Mouse (Mus musculus) E14TG2a.4 (cell line): ENCODE results near the gene Mtus2.

Experiments
- CTCF ChIP-seq: conservative IDR thresholded peaks from 2 replicates; pipeline ENCODE4 v1.5.1; 2014; ENCODE audit warnings: low read length
- NANOG ChIP-seq: IDR thresholded peaks from 2 replicates; pipeline ENCODE4 v1.6.1; 2014; ENCODE audit warnings: borderline replicate concordance, low read length, mixed read lengths

GRCm38 (mm10) chr5:148181308-148181630, 224.1 kb downstream of the Mtus2 start:
- TF ChIP-seq CTCF (no peak), NANOG (no peak)
